Mouse (Mus musculus) cerebellum, postnatal 4 days (tissue): ENCODE measurements around the gene Il5ra.

ENCODE experiments used
- DNase-seq, 2 experiments: peaks; one replicate each; pipeline ENCODE4 v3.0.0; 2022; ENCODE audit warnings: low spot score in 2 of 2, mixed read lengths in 1 of 2

Gene Il5ra

GRCm38 (mm10) chr6:106740244-106740825, 8.5 kb downstream of the Il5ra start:
- no peak for DNase-seq

- no peak for DNase-seq
Measured at GRCm38 (mm10) chr6:106738229-106738628, 10.6 kb downstream of the Il5ra start.

DNA sequence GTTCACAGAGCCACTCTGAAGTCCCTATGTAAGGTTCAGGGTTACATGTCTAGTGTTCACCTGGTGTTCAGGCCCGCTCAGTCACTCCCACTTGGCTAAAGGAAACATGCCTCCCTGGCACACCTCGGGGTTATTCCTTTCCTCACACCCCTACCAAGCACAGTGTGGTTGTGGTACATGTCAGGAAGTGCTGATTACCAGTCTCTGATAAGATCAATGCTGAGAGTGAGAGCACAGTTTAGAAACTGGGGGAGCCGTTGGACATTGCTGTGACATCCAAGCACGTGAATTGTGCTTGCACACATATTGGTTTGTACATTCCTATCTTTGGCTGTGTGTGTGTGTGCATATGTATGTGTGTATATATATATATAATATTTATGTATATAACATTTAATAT, 16.3 kb downstream of the Il5ra start:
- no peak for DNase-seq

- no peak for DNase-seq
Measured at GRCm38 (mm10) chr6:106729682-106730314, 19.0 kb downstream of the Il5ra start.

GRCm38 (mm10) chr6:106727703-106728102, 21.1 kb downstream of the Il5ra start:
- DNase-seq, result no peak

DNA sequence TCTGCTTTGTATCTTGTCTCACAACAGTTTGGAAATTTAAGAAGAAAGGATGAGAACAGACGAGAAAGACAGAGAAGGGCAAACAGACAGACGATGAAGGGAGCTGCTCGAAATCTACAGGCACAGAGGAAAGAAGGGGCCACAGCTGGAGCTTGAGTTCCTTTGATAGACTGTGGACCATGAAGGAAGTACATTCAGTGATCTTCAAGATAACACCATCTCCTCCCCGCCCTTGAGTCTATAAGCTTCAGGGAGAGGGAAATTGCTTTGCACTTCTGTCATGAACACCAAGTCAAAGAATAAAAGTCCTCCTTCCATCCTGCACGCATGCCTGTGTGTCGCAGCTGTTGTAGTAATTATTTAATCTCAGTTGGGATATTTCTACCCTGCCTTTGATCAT, 22.8 kb downstream of the Il5ra start:
- DNase-seq, result no peak

- DNase-seq, result no peak
Measured at GRCm38 (mm10) chr6:106725642-106726041, 23.2 kb downstream of the Il5ra start.

- no peak for DNase-seq
Measured at GRCm38 (mm10) chr6:106705506-106706035, 43.3 kb downstream of the Il5ra start.

- no peak for DNase-seq
Measured at GRCm38 (mm10) chr6:106701931-106702330, 46.9 kb downstream of the Il5ra start.

- DNase-seq, result no peak
Measured at GRCm38 (mm10) chr6:106675581-106675980, 73.3 kb downstream of the Il5ra start.

- DNase-seq, result peak in 1 of 2 experiments; percentile 45
Measured at GRCm38 (mm10) chr6:106663780-106664651, 84.8 kb downstream of the Il5ra start.
